Mouse (Mus musculus) intestine, postnatal 0 days (tissue): Measurements from ENCODE around the gene Tgfb2. TPM values are rescaled to one million over a fixed set of nuclear protein-coding genes. Genes with fewer than 3 reads are reported as not detected.

Experiments used
- ATAC-seq: fragments of 200-750 bp; cut with Nextera tagmentation; 2 replicates; pipeline ENCODE4 v1.8.0; 2017; ENCODE audit warnings: mild to moderate bottlenecking, moderate TSS enrichment, moderate library complexity
- H3K27ac ChIP-seq: fragments of 300-500 bp; sonication (generic); 2 replicates; pipeline ENCODE4 v1.5.1; 2014; ENCODE audit warnings: mild to moderate bottlenecking, low read depth, low read length, moderate library complexity
- H3K27me3 ChIP-seq: fragments of 300-500 bp; sonication (generic); replicated peaks from 2 replicates; pipeline ENCODE4 v1.6.1; 2014; ENCODE audit warnings: low read length, mixed read lengths; ENCODE audit not compliant: control insufficient read depth, insufficient read depth
- H3K36me3 ChIP-seq: fragments of 300-500 bp; sonication (generic); 2 replicates; pipeline ENCODE4 v1.6.1; 2014; ENCODE audit warnings: mild to moderate bottlenecking, moderate library complexity; ENCODE audit not compliant: control insufficient read depth, insufficient read depth
- H3K4me1 ChIP-seq: fragments of 300-500 bp; sonication (generic); replicated peaks from 2 replicates; pipeline ENCODE4 v1.6.1; 2014; ENCODE audit warnings: antibody characterized with exemption, low read length, mixed read lengths; ENCODE audit not compliant: control insufficient read depth, insufficient read depth
- H3K4me2 ChIP-seq: fragments of 300-500 bp; sonication (generic); replicated peaks from 2 replicates; pipeline ENCODE4 v1.6.1; 2014; ENCODE audit warnings: low read depth, mild to moderate bottlenecking, moderate library complexity
- H3K4me3 ChIP-seq: fragments of 300-500 bp; sonication (generic); 2 replicates; pipeline ENCODE4 v1.5.1; 2014; ENCODE audit warnings: low read depth, low read length
- H3K9ac ChIP-seq: fragments of 300-500 bp; sonication (generic); 2 replicates; pipeline ENCODE4 v1.6.1; 2014; ENCODE audit warnings: mild to moderate bottlenecking, low read depth, low read length
- H3K9me3 ChIP-seq: fragments of 300-500 bp; sonication (generic); 2 replicates; pipeline ENCODE4 v1.6.1; 2016; ENCODE audit warnings: mixed run types; ENCODE audit not compliant: control insufficient read depth
- CTCF ChIP-seq: sonication (generic); IDR thresholded peaks from 2 replicates; pipeline ENCODE4 v1.5.1; 2016; ENCODE audit warnings: low read depth, mild to moderate bottlenecking, control low read depth, antibody characterized with exemption, moderate library complexity
- WGBS: fragments of 180-500 bp; shearing (Covaris S2); extraction: QIAGEN DNeasy Blood & Tissue Kit; methylation state at CpG from one replicate; pipeline ENCODE4 v1.1.7; 2014; 5-methylcytosine and 5-hydroxymethylcytosine counted together
- polyA plus RNA-seq: library from polyadenylated mRNA; unstranded; fragments of >200 nt; fragmentation: Nextera tagmentation; extraction: Ambion mirVana; gene quantifications from 2 replicates; pipeline ENCODE4 v1.2.1, GENCODE M21; 2015

Tgfb2 gene
- polyA plus RNA-seq, 1 experiment from 2014 or later: 7.1 TPM

DNA sequence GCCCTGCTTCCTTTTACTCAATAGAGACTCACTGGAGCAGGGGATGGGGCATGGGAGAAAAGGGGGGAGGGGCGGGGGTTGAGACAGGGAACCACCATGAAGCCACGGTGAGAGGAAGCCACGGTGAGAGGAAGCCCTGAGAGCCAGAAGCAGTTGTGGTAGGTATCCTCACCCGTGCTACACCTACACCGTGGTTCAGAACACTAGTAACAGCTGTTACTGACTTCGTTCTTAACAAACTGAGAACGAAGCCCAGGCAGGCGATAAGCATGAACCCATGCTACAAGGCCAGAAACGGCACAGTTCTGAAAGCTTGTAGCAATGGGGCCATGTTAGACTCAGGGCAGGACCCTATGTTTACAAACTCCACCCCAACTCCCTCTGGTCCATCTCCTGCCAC lies 9.6 kb downstream of the Tgfb2 start:
- no peaks in the 10 kb centered on the region for H3K4me1 ChIP-seq
- no peaks in the 10 kb centered on the region for H3K9me3 ChIP-seq
- no peak for ATAC-seq
- no peaks in the 10 kb centered on the region for H3K27me3 ChIP-seq
- H3K36me3 ChIP-seq: no peaks in the 10 kb centered on the region
- 87% methylated on average over 9 of the region's 9 CpGs for WGBS
- no peak for TF ChIP-seq CTCF
- H3K9ac ChIP-seq: no peak overlapping the region
- no peak overlapping the region for H3K27ac ChIP-seq
- no peak overlapping the region for H3K4me2 ChIP-seq
- no peak overlapping the region for H3K4me3 ChIP-seq

DNA sequence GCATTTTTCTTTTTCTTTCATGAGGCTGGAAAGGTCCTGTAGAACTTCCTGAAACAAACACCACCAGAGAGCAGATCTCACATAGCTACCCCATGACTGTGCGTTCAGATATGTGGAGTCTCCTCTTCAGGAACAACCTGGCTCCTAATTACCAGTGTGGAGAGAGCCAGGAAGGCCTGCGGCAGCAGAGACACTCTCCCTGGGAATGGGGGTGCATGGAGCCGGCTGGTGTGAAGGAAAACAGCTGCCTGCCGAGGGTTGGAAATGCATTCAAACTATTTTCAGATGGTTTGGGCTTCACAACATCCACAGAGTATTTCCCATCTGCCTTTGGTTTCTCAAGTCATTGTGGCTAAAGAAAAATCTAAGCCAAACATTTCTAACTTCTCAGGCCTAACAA lies 10.4 kb downstream of the Tgfb2 start:
- Histone ChIP-seq H3K9me3 (no peaks in the 10 kb centered on the region), H3K4me2 (no peak overlapping the region), H3K9ac (no peak overlapping the region), H3K4me1 (no peaks in the 10 kb centered on the region), H3K27me3 (no peaks in the 10 kb centered on the region), H3K36me3 (no peaks in the 10 kb centered on the region), H3K27ac (no peak overlapping the region), H3K4me3 (no peak overlapping the region)
- ATAC-seq: no peak
- no peak for TF ChIP-seq CTCF
- 58% methylated on average over 4 of the region's 4 CpGs for WGBS

DNA sequence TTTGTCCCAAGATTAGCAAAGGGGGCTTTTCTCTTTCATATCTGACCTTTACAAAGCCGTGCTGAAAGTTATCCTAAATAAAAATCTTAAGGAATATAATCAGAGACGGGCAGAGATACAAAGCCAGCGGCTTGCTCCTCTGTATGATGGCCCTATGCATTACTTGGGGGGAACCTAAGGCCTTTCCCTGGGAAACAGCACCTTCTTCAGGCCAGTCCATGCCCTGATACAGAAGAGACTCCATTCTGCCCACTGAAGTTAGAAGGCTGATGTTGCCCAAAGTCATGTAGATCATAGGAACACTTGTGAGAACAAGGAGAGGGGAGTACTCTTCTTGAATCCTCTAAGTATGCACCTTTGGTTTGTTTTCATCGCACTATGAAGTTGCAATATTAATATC lies 13.4 kb downstream of the Tgfb2 start:
- 81% methylated on average over 4 of the region's 4 CpGs for WGBS
- Histone ChIP-seq H3K4me2 (no peak overlapping the region), H3K9ac (no peak overlapping the region)

DNA sequence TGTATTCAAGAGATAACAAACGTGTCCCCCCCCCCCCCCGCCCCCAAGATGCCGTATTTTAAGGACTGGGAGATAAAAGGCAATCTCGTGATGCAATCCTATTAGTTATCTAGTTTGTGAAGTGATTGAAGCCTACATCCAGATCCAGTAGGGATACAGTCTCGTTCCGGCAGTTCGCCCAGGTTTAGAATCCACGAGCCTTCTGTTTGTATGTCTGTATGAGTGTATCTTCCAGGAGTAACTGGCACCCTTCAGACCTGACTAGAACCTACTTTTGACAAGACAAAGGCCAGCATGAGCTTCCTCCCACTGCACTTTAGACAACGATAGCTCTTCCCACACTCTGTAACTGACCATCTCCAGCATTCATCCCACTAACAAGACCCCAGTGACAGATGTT lies 14.1 kb downstream of the Tgfb2 start:
- 84% methylated on average over 9 of the region's 9 CpGs for WGBS
- ATAC-seq: no peak
- Histone ChIP-seq H3K4me3 (no peak overlapping the region), H3K27ac (no peak overlapping the region), H3K9ac (no peak overlapping the region), H3K4me1 (no peaks in the 10 kb centered on the region), H3K27me3 (no peaks in the 10 kb centered on the region), H3K9me3 (no peaks in the 10 kb centered on the region), H3K36me3 (no peaks in the 10 kb centered on the region), H3K4me2 (no peak overlapping the region)
- no peak for TF ChIP-seq CTCF

More for the DNA sequence above, 13.4 kb downstream of the Tgfb2 start:
- Histone ChIP-seq H3K4me3 (no peak overlapping the region), H3K27ac (no peak overlapping the region), H3K27me3 (no peaks in the 10 kb centered on the region), H3K4me1 (no peaks in the 10 kb centered on the region), H3K9me3 (no peaks in the 10 kb centered on the region), H3K36me3 (no peaks in the 10 kb centered on the region)
- peak; percentile 54 for TF ChIP-seq CTCF
- ATAC-seq: no peak

DNA sequence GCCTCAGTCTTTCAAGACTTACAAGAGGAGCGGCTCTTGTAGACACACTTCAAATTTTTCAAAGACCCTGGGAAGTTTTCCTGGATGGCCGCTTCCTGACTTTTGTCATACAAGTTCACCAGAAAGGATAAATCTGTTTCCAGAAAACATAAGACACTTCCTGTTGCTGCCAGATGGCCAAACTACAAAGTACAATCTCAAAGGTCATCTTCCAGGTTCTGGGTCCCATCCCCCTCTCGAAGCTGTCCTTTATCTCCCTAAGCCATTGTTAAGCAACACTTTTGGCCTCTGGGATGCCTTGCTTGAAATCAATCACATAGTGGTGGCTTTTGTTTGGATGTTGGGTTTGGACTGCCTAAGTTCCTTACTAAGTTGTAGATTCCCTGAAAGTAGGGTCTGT lies 21.7 kb downstream of the Tgfb2 start:
- no peak for TF ChIP-seq CTCF
- no peaks in the 10 kb centered on the region for H3K27me3 ChIP-seq
- H3K9me3 ChIP-seq: no peaks in the 10 kb centered on the region
- WGBS: 72% methylated on average over 3 of the region's 3 CpGs
- H3K27ac ChIP-seq: no peak overlapping the region
- no peak overlapping the region for H3K9ac ChIP-seq
- H3K4me1 ChIP-seq: 0 out of 2 replicates have a peak, but pooled peaks cover 5% of the 10 kb centered on the region
- H3K36me3 ChIP-seq: no peaks in the 10 kb centered on the region
- no peak overlapping the region for H3K4me2 ChIP-seq
- no peak overlapping the region for H3K4me3 ChIP-seq
- ATAC-seq: no peak

DNA sequence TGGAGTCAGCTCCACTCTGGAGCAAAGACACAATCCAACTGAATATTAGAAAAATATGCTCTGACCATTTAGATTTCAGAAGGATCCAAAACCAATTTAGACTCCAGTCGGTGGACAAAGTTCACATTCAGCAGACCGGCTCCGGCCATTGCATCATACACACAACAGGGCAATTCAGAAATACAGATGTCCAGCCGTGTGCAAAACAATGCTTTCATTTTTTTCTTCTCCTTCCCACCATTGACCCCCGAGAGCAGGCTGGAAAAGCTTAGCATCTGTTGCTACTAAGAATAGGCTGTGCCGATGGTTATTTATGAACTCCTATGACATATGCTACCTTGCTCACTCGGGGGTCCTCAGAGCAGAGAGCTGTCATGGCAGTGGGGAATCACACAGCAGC lies 23.2 kb downstream of the Tgfb2 start:
- Histone ChIP-seq H3K36me3 (no peaks in the 10 kb centered on the region), H3K4me3 (no peak overlapping the region), H3K9me3 (no peaks in the 10 kb centered on the region), H3K4me2 (no peak overlapping the region), H3K27me3 (no peaks in the 10 kb centered on the region), H3K9ac (no peak overlapping the region), H3K27ac (no peak overlapping the region), H3K4me1 (0 out of 2 replicates have a peak, but pooled peaks cover 5% of the 10 kb centered on the region)
- 45% methylated on average over 7 of the region's 7 CpGs for WGBS
- ATAC-seq: no peak
- TF ChIP-seq CTCF: no peak

DNA sequence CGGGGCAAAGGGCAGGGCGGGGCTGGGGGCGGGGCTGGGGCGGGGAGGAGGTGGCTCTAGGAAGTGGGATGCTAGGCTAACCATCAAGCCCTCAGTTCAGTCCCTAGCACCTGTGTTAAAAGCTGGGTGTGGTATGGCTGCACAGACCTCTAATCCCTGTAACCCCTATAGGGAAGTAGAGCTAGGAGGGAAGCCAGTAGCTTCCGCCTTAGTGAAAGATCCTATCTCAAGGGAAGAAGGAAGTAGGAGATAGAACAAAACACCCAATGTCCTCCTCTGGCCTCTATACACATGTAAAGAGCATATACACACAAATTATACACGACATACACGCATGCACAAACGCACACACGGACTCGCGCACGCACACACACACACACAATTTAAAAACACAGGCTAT lies 28.2 kb downstream of the Tgfb2 start:
- Histone ChIP-seq H3K4me2 (no peak overlapping the region), H3K9me3 (no peaks in the 10 kb centered on the region), H3K4me3 (no peak overlapping the region), H3K4me1 (0 out of 2 replicates have a peak, but pooled peaks cover 4% of the 10 kb centered on the region), H3K27ac (no peak overlapping the region), H3K36me3 (no peaks in the 10 kb centered on the region), H3K27me3 (no peaks in the 10 kb centered on the region), H3K9ac (no peak overlapping the region)
- no peak for TF ChIP-seq CTCF
- ATAC-seq: no peak
- 89% methylated on average over 12 of the region's 12 CpGs for WGBS
